Mouse (Mus musculus): ENCODE data around the gene Spryd7. TPM values are rescaled to one million over a fixed set of nuclear protein-coding genes. Genes with fewer than 3 reads are reported as not detected.

Spryd7 gene
- polyA plus RNA-seq, 1 experiment from 2014 or later: 21.7 TPM

- DNase-seq (ENCODE audit: low spot score) (no peak), ATAC-seq (no peak)
- Histone ChIP-seq H3K9me3 (ENCODE audit: low read length) (no peaks in the 10 kb centered on the region), H3K4me2 (replicated peaks; ENCODE audit: low read depth, low read length) (no peak overlapping the region), H3K36me3 (ENCODE audit: insufficient read depth, low read length) (no peaks in the 10 kb centered on the region), H3K4me3 (ENCODE audit: low read depth, low read length) (no peak overlapping the region), H3K27ac (ENCODE audit: low read length) (no peak overlapping the region), H3K9ac (replicated peaks; ENCODE audit: low read depth) (no peak overlapping the region), H3K4me1 (ENCODE audit: insufficient read depth, low read depth, low read length) (no peaks in the 10 kb centered on the region), H3K27me3 (replicated peaks; ENCODE audit: insufficient read depth, low read length) (no peaks in the 10 kb centered on the region)
- TF ChIP-seq EP300 (IDR thresholded peaks at IDR 0.05): no peak
- no peak for TF ChIP-seq CTCF (IDR thresholded peaks at IDR 0.05)
- 92% methylated on average over 2 of the region's 2 CpGs for WGBS
These were observed 30.7 kb downstream of the Spryd7 start for GRCm38 (mm10) chr14:61526006-61526405.

DNA sequence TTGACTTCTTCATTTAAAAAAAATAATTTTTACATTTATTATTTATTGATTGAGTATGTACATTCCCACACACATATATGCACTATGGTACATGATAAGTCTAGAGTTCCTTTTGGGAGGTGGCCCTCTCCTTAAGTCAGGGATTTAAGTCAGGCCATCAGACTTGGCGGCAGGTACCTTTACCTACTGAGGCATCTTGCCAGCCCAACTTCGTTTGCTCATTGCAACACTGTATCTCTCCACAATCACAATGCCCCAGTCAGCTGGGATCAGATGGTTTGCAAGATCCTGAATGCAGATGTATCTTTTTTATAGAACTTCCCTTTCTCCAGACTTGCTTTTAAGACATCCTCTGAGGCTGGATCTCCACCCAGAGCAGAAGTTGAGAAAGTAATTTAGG lies 32.9 kb downstream of the Spryd7 start:
- no peak for DNase-seq (ENCODE audit: low spot score)
- Histone ChIP-seq H3K4me1 (ENCODE audit: insufficient read depth, low read depth, low read length) (no peaks in the 10 kb centered on the region), H3K9ac (replicated peaks; ENCODE audit: low read depth) (no peak overlapping the region), H3K27me3 (replicated peaks; ENCODE audit: insufficient read depth, low read length) (no peaks in the 10 kb centered on the region), H3K36me3 (ENCODE audit: insufficient read depth, low read length) (no peaks in the 10 kb centered on the region), H3K4me3 (ENCODE audit: low read depth, low read length) (no peak overlapping the region), H3K27ac (ENCODE audit: low read length) (no peak overlapping the region), H3K9me3 (ENCODE audit: low read length) (no peaks in the 10 kb centered on the region), H3K4me2 (replicated peaks; ENCODE audit: low read depth, low read length) (no peak overlapping the region)
- TF ChIP-seq EP300 (IDR thresholded peaks at IDR 0.05) (no peak), CTCF (IDR thresholded peaks at IDR 0.05) (no peak)
- ATAC-seq: no peak
- WGBS: 77% methylated on average over 2 of the region's 2 CpGs

DNA sequence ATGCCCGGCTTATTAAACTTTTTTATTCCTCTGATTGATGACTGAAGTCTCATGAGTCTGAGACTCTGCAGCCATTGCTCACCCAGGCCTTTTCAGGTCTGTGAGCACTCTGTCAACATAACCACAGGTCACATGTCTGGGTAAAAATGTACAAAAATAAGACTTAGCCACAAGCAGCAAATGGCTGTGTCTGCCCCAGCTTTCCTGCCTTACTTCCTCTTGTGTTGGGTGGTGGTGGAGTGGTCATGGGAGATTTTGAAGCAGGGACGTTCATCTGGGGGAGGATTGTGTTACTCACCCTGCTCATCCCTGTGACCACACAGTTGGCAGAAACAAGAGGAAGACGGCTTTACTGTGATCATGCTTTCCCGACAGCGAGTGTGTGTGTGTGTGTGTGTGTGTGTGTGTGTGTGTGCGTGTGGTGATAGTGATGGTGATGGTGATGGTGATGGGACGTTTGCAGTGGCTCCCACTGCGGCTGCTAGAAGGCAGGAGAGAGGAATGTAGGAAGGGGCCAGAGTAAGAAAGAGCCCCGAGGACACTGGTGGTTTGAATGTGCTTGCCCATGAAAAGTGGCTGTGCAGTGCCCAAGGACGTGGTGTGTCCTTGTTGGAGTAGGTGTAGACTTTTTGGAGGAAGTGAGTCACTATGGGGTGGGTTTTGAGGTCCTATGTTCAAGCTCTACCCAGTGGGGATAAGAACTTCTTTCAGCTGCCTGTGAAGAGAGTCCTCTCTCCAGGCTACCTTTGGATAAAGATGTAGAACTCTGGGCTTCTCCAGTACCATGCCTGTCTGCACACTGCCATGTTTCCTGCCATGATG lies 37.8 kb downstream of the Spryd7 start:
- peak; percentile 44 for DNase-seq (ENCODE audit: low spot score)
- no peaks in the 10 kb centered on the region for H3K27me3 ChIP-seq (replicated peaks; ENCODE audit: insufficient read depth, low read length)
- TF ChIP-seq EP300 (IDR thresholded peaks at IDR 0.05) (no peak), CTCF (IDR thresholded peaks at IDR 0.05) (no peak)
- ATAC-seq: peak; percentile 48; the same call in 1 of the 2 replicates
- H3K4me3 ChIP-seq (ENCODE audit: low read depth, low read length): no peak overlapping the region
- H3K4me1 ChIP-seq (ENCODE audit: insufficient read depth, low read depth, low read length): no peaks in the 10 kb centered on the region
- H3K27ac ChIP-seq (ENCODE audit: low read length): no peak overlapping the region
- no peaks in the 10 kb centered on the region for H3K9me3 ChIP-seq (ENCODE audit: low read length)
- no peak overlapping the region for H3K9ac ChIP-seq (replicated peaks; ENCODE audit: low read depth)
- 74% methylated on average over 10 of the region's 10 CpGs for whole genome bisulfite sequencing
- H3K4me2 ChIP-seq (replicated peaks; ENCODE audit: low read depth, low read length): no peak overlapping the region
- H3K36me3 ChIP-seq (ENCODE audit: insufficient read depth, low read length): no peaks in the 10 kb centered on the region

DNA sequence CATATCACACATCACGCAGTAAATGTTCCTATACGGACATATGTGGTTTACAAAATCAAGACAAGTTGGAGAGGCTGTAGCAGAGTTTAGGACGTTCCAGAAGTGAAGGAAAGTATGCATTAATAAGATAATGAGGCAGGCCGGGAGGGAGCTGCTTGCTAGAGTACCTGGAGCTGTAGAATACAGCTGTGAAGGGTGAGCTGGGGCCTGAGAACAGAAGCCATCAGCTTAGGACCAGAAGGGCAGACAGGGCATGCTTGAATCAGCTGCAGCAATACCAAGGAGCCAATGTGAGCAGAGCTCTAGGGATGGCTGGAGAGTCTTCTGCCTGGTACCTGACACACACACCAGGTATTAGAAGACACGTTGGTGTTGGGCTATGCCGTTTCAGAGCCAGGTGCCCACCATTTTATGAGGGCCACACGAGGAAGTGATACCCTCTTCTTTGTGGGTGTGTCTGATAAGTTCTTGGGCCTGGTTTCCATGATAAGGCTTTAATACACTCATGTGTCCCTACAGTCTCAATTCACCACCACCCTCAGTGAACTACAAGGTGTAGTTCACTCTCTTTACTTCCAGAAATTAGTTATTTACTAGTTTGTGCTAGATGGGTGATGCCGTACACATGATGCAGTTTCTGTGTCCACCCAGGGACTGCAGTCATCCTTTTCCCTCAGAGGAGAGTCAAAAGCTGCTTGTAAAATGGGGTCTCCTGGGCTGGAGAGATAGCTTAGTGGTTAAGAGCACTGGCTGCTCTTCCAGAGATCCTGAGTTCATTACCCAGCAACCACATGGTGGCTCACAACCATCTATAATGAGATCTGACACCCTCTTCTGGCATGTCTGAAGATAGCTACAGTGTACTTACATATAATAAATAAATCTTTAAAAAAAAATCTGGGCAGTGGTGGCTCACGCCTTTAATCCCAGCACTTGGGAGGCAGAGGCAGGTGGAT lies 39.9 kb downstream of the Spryd7 start:
- ATAC-seq (no peak), DNase-seq (ENCODE audit: low spot score) (no peak)
- no peak overlapping the region for H3K4me2 ChIP-seq (replicated peaks; ENCODE audit: low read depth, low read length)
- no peaks in the 10 kb centered on the region for H3K27me3 ChIP-seq (replicated peaks; ENCODE audit: insufficient read depth, low read length)
- no peak overlapping the region for H3K4me3 ChIP-seq (ENCODE audit: low read depth, low read length)
- TF ChIP-seq CTCF (IDR thresholded peaks at IDR 0.05) (no peak), EP300 (IDR thresholded peaks at IDR 0.05) (no peak)
- no peaks in the 10 kb centered on the region for H3K9me3 ChIP-seq (ENCODE audit: low read length)
- H3K27ac ChIP-seq (ENCODE audit: low read length): no peak overlapping the region
- H3K9ac ChIP-seq (replicated peaks; ENCODE audit: low read depth): no peak overlapping the region
- H3K36me3 ChIP-seq (ENCODE audit: insufficient read depth, low read length): no peaks in the 10 kb centered on the region
- 73% methylated on average over 9 of the region's 9 CpGs for WGBS
- H3K4me1 ChIP-seq (ENCODE audit: insufficient read depth, low read depth, low read length): no peaks in the 10 kb centered on the region

- H3K27ac ChIP-seq (ENCODE audit: low read length): no peak overlapping the region
- no peak overlapping the region for H3K9ac ChIP-seq (replicated peaks; ENCODE audit: low read depth)
- no peak for ATAC-seq
- no peaks in the 10 kb centered on the region for H3K27me3 ChIP-seq (replicated peaks; ENCODE audit: insufficient read depth, low read length)
- TF ChIP-seq EP300 (IDR thresholded peaks at IDR 0.05) (no peak), CTCF (IDR thresholded peaks at IDR 0.05) (no peak)
- no peaks in the 10 kb centered on the region for H3K36me3 ChIP-seq (ENCODE audit: insufficient read depth, low read length)
- 65% methylated on average over 2 of the region's 2 CpGs for WGBS
- H3K4me3 ChIP-seq (ENCODE audit: low read depth, low read length): no peak overlapping the region
- DNase-seq (ENCODE audit: low spot score): no peak
- H3K4me2 ChIP-seq (replicated peaks; ENCODE audit: low read depth, low read length): no peak overlapping the region
- no peaks in the 10 kb centered on the region for H3K4me1 ChIP-seq (ENCODE audit: insufficient read depth, low read depth, low read length)
- no peaks in the 10 kb centered on the region for H3K9me3 ChIP-seq (ENCODE audit: low read length)
These were observed 45.2 kb downstream of the Spryd7 start for GRCm38 (mm10) chr14:61511494-61511893.
